Mouse (Mus musculus) heart, embryonic 16.5 days (tissue): ENCODE results near the gene Fcgrt. TPM values are rescaled to one million over a fixed set of nuclear protein-coding genes. Genes with fewer than 3 reads are reported as not detected.

Experiments used
- ATAC-seq: fragments of 200-750 bp; cut with Nextera tagmentation; replicated peaks from 2 replicates; pipeline ENCODE4 v1.8.0; 2017; ENCODE audit warnings: moderate number of reproducible peaks; ENCODE audit not compliant: insufficient read depth, low FRiP score; ENCODE audit errors: extremely low read depth
- H3K27ac ChIP-seq: fragments of 300-500 bp; sonication (generic); 2 replicates; pipeline ENCODE4 v1.5.1; 2014; ENCODE audit warnings: mild to moderate bottlenecking, low read length, control low read depth, moderate library complexity
- H3K27me3 ChIP-seq: fragments of 300-500 bp; sonication (generic); 2 replicates; pipeline ENCODE4 v1.6.1; 2014; ENCODE audit warnings: low read length, mixed read lengths; ENCODE audit not compliant: control insufficient read depth, insufficient read depth
- H3K36me3 ChIP-seq: fragments of 300-500 bp; sonication (generic); 2 replicates; pipeline ENCODE4 v1.6.1; 2014; ENCODE audit not compliant: control insufficient read depth, insufficient read depth
- H3K4me1 ChIP-seq: fragments of 300-500 bp; sonication (generic); 2 replicates; pipeline ENCODE4 v1.6.1; 2014; ENCODE audit warnings: low read length, mixed read lengths; ENCODE audit not compliant: control insufficient read depth, insufficient read depth
- H3K4me2 ChIP-seq: fragments of 300-500 bp; sonication (generic); 2 replicates; pipeline ENCODE4 v1.6.1; 2014; ENCODE audit warnings: low read depth, mild to moderate bottlenecking, control low read depth, low read length
- H3K4me3 ChIP-seq: fragments of 300-500 bp; sonication (generic); 2 replicates; pipeline ENCODE4 v1.5.1; 2014; ENCODE audit warnings: mild to moderate bottlenecking, control low read depth, low read length
- H3K9ac ChIP-seq: fragments of 300-500 bp; sonication (generic); 2 replicates; pipeline ENCODE4 v1.6.1; 2014; ENCODE audit warnings: low read length, control low read depth
- H3K9me3 ChIP-seq: fragments of 300-500 bp; sonication (generic); replicated peaks from 2 replicates; pipeline ENCODE4 v1.6.1; 2016; ENCODE audit warnings: low read length; ENCODE audit not compliant: control insufficient read depth
- WGBS: fragments of 180-500 bp; shearing (Covaris S2); extraction: QIAGEN DNeasy Blood & Tissue Kit; methylation state at CpG from one replicate; pipeline ENCODE4 v1.1.7; 2014; 5-methylcytosine and 5-hydroxymethylcytosine counted together
- polyA plus RNA-seq: library from polyadenylated mRNA; unstranded; fragments of >200 nt; fragmentation: Nextera tagmentation; extraction: Ambion mirVana; gene quantifications from 2 replicates; pipeline ENCODE4 v1.2.1, GENCODE M21; 2015

The Fcgrt gene
- polyA plus RNA-seq, 1 experiment from 2014 or later, result 56.8 TPM

DNA sequence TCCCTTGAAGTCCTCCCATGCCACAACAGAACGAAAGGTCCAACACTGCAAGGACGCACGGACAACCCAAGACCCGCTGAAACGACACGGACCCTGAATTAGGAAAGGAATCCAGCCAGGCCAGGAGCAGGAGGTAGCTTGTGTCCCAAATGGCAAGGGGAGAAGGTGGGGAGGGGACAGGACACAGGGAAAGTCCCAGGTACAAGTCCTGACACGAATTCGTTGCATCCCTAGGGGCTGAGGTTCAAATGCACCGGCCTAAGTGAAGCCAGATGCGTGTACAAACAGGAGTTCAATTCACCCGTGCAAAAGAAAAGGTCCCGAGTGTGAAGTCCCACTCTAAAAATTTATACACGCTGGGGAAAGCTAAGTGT is 52.1 kb downstream of the Fcgrt start:
- H3K4me3 ChIP-seq, result peak overlapping the region; percentile 96
- H3K9me3 ChIP-seq, result no peaks in the 10 kb centered on the region
- H3K4me1 ChIP-seq, result peaks cover 17% of the 10 kb centered on the region
- peak overlapping the region; percentile 98 for H3K4me2 ChIP-seq
- peaks cover 38% of the 10 kb centered on the region for H3K36me3 ChIP-seq
- peak overlapping the region; percentile 98 for H3K27ac ChIP-seq
- 3% methylated on average over 13 of the region's 13 CpGs for WGBS
- no peaks in the 10 kb centered on the region for H3K27me3 ChIP-seq
- no peak for ATAC-seq
- H3K9ac ChIP-seq, result peak overlapping the region; percentile 97

DNA sequence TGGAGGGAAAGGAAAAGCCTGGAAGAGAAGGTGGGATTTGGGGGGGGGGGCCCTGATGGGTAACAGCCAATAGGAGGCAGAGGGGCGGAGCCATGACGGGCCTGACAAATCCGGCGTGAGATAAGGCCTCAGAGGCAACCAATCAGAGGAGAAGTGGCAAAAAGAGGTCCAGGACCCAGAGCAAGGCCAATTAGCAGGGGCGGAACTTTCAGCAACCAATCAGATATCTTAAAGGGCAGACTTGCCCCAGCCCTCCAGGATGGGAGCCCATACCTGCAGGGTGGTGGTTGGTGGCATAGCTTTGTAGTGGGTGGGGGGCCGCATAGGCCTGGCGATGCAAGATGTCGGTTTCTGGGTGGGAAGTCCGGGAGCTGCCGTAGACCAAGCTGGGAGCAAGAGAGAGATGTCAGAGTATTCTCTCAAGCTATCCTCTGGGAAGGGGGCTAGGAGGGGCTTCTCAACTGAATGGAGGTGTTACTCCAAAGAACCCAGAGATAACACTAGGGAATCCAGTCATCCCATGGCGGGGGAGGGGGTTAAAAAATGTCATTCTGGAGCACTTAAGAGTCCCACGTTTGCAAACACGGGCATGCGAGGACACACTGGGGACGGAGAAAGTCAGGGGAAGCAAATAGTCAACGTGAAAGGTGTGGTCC is 52.6 kb downstream of the Fcgrt start:
- Histone ChIP-seq H3K4me3 (peak overlapping the region; percentile 96), H3K4me1 (peaks cover 17% of the 10 kb centered on the region), H3K9ac (peak overlapping the region; percentile 97), H3K36me3 (peaks cover 41% of the 10 kb centered on the region), H3K4me2 (peak overlapping the region; percentile 98), H3K27me3 (no peaks in the 10 kb centered on the region), H3K27ac (peak overlapping the region; percentile 98), H3K9me3 (no peaks in the 10 kb centered on the region)
- no peak; the same call in 1 of the 2 replicates for ATAC-seq
- 9% methylated on average over 16 of the region's 16 CpGs for WGBS

DNA sequence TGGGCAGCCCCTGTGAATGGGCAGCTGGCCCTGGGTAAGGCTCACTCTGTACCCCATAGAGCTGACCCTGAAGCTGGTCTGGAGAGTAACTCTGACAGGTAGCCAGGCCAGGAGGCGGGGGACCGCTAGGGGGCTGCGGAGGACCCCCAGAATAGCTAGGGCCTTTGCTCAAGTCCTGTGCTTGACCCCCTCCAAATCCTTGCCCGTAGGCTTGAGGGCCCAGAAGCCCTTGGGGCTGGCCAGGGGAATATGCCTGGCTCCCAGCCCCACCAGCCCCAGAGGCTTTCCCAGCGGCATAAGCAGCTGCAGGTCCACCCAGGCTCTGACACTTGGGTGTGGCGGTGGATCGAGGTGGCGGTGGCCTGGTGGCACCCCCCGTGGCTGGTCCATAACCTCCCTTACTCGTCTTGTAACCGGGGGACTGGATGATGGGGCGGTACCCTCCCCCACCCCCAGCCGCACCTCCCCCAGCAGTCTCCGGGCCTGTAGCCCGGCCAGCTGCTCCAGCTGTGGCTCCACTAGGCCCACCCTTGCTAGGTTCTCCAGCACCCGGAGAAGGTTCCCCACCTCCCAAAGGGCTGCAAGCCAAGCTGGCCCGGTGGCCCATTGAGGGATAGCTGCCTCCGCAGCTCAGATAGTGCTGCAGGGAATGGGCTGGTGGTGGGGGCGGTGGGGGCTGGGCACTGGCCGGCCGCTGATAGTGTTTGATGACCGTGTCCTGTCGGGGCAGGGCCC is 54.6 kb downstream of the Fcgrt start:
- ATAC-seq, result no peak
- no peak overlapping the region for H3K4me3 ChIP-seq
- no peaks in the 10 kb centered on the region for H3K9me3 ChIP-seq
- H3K27ac ChIP-seq, result no peak overlapping the region
- peaks cover 59% of the 10 kb centered on the region for H3K36me3 ChIP-seq
- H3K9ac ChIP-seq, result no peak overlapping the region
- no peaks in the 10 kb centered on the region for H3K27me3 ChIP-seq
- H3K4me2 ChIP-seq, result no peak overlapping the region
- 89% methylated on average over 23 of the region's 23 CpGs for WGBS
- peaks cover 17% of the 10 kb centered on the region for H3K4me1 ChIP-seq

GRCm38 (mm10) chr7:45048001-45048890 is 55.4 kb downstream of the Fcgrt start:
- H3K4me1 ChIP-seq, result peaks cover 14% of the 10 kb centered on the region
- no peak overlapping the region for H3K9ac ChIP-seq
- H3K27me3 ChIP-seq, result no peaks in the 10 kb centered on the region
- no peaks in the 10 kb centered on the region for H3K9me3 ChIP-seq
- 90% methylated on average over 38 of the region's 38 CpGs for WGBS
- H3K4me3 ChIP-seq, result no peak overlapping the region
- peaks cover 67% of the 10 kb centered on the region for H3K36me3 ChIP-seq
- H3K4me2 ChIP-seq, result no peak overlapping the region
- ATAC-seq, result no peak
- H3K27ac ChIP-seq, result no peak overlapping the region

DNA sequence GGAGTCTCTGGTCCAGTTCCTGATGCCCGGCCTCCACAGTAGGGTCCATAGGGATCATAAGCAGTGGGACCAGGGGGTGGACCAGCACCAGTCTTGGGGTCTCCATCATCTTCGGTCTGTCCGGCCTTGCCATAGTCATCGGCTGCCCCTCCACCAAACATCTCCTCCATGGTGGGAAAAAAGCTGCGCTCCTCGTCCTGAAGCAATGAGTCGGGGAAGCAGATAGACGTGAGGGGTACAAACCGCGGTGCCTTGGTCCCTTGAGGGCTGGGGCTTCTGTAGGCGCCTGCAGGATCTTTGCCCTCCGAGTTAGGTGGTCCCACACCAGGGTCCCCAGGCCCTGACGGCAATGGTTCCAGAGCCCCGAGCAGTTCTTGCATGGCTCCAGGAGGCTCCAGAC is 56.2 kb downstream of the Fcgrt start:
- no peaks in the 10 kb centered on the region for H3K27me3 ChIP-seq
- H3K4me3 ChIP-seq, result no peak overlapping the region
- 96% methylated on average over 14 of the region's 14 CpGs for WGBS
- H3K27ac ChIP-seq, result no peak overlapping the region
- H3K9me3 ChIP-seq, result no peaks in the 10 kb centered on the region
- peaks cover 74% of the 10 kb centered on the region for H3K36me3 ChIP-seq
- H3K4me1 ChIP-seq, result peaks cover 14% of the 10 kb centered on the region
- H3K9ac ChIP-seq, result no peak overlapping the region
- no peak for ATAC-seq
- H3K4me2 ChIP-seq, result no peak overlapping the region

- ATAC-seq, result no peak
- Histone ChIP-seq H3K4me2 (no peak overlapping the region), H3K4me3 (no peak overlapping the region), H3K27ac (no peak overlapping the region), H3K9ac (no peak overlapping the region), H3K4me1 (peaks cover 13% of the 10 kb centered on the region), H3K36me3 (peaks cover 80% of the 10 kb centered on the region), H3K9me3 (no peaks in the 10 kb centered on the region), H3K27me3 (no peaks in the 10 kb centered on the region)
- 95% methylated on average over 26 of the region's 26 CpGs for WGBS
Observed at GRCm38 (mm10) chr7:45046853-45047350, 56.7 kb downstream of the Fcgrt start.

GRCm38 (mm10) chr7:45045741-45046140 is 57.9 kb downstream of the Fcgrt start:
- Histone ChIP-seq H3K9ac (no peak overlapping the region), H3K27me3 (no peaks in the 10 kb centered on the region), H3K36me3 (peaks cover 90% of the 10 kb centered on the region), H3K4me2 (no peak overlapping the region), H3K9me3 (no peaks in the 10 kb centered on the region), H3K27ac (no peak overlapping the region), H3K4me1 (peaks cover 2% of the 10 kb centered on the region; the same call in 1 of the 2 replicates), H3K4me3 (no peak overlapping the region)
- WGBS, result 92% methylated on average over 22 of the region's 22 CpGs
- ATAC-seq, result no peak

- no peaks in the 10 kb centered on the region for H3K4me1 ChIP-seq
- no peaks in the 10 kb centered on the region for H3K27me3 ChIP-seq
- no peak overlapping the region for H3K4me2 ChIP-seq
- H3K27ac ChIP-seq, result no peak overlapping the region
- no peak overlapping the region for H3K9ac ChIP-seq
- no peak overlapping the region for H3K4me3 ChIP-seq
- H3K9me3 ChIP-seq, result no peaks in the 10 kb centered on the region
- ATAC-seq, result no peak
- H3K36me3 ChIP-seq, result peaks cover 86% of the 10 kb centered on the region
- 94% methylated on average over 14 of the region's 14 CpGs for WGBS
Observed at GRCm38 (mm10) chr7:45043307-45043706, 60.3 kb downstream of the Fcgrt start.
